Mouse (Mus musculus) urinary bladder, adult 2 months (tissue): ENCODE measurements around the gene Trip11. TPM values are rescaled to one million over a fixed set of nuclear protein-coding genes. Genes with fewer than 3 reads are reported as not detected.
"Not testable (repeated sequence)": the region's sequence is repeated elsewhere in the genome, so short reads cannot be mapped to it uniquely, and the experiment has no call there.

Experiments used
- DNase-seq: peaks from one replicate; pipeline ENCODE4 v3.0.0; 2022; ENCODE audit warnings: low spot score
- polyA plus RNA-seq: library from polyadenylated mRNA; depleted of rRNA; stranded (reverse); fragments of >200 nt; gene quantifications from 2 replicates; pipeline ENCODE4 v1.2.3, GENCODE M21; 2012; rRNA removed

Trip11 gene
- polyA plus RNA-seq = 12.0 and 13.7 TPM in 2 replicates

DNA sequence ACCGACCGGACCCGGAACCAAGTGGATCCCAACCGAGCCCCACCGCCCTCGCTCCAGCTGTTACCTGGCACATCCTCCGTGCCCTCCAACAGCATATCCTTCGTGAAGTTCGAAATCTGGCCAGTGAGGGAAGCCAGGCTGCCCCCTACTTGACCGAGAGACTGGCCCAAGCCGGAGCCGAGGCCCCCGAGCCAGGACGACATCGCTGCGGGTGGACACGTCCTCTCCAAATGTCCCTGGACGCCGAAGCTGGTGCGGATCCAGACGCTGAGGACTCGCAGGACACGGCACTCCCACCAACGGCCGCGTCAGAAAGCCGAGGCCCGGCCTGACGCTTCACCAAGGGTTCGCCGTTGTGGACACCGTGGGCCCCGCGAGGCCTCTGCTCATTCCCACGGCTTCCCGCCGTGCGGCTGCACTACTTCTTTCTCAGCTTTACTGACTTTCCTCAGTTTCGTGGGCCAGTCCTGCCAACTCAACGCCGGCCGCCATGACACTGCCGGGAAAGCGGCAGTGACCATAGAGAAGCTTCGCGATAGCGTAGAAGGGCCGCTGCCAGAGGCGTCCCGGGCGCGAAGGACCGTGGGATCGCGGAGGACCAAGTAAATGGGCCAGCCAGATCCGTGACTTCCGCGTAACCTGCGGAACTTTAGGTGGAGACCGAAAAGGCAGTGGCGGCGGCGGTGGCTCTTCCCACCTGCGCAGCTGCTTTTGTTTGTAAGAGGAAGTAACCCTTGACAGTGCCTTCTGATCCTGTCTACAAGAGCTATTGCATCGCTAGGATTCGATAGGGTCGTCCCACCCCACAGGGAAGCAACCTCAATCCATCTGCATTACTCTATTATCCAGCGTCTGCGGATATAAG, at the start of gene Trip11:
Gene Trip11 (minus strand): TSS at position 642 of the 865 bp plus-strand sequence.
- DNase-seq = peak; percentile 85

DNA sequence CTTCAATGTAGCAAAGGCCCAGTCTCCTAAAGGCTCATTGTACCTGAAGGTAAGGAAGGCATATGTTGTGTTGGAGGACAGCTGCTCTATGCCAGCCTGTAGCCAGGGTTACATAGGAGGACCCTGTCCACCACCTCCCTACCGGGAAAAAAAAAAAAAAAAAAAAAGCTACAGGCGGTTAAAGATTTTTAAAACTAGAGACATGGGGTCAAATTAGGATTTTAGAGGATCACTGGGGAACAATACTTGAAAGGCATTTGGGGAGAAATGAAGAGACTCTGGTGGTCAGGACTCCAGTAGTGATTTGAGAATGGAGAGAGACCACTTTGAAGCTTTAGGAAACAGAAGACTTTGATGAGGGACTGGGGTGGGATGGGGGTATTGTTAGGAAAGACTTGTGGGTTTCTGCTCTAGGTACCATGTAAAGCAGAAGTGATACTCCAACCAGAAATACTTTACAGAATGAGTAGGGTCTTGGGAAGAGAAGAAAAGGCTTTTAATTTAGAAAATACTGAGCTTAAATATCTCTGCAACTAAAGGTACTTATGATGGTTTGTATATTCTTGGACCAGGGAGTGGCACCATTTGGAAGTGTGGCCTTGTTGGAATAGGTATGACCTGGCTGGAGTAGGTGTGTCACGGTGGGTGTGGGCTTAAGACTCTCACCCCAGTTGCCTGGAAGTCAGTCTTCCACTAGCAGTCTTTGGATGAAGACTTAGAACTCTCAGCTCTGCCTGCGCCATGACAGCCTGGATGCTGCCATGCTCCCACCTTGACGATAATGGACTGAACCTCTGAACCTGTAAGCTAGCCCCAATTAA, 46.1 kb upstream of the Trip11 start:
- not testable (repeated sequence) for DNase-seq

DNA sequence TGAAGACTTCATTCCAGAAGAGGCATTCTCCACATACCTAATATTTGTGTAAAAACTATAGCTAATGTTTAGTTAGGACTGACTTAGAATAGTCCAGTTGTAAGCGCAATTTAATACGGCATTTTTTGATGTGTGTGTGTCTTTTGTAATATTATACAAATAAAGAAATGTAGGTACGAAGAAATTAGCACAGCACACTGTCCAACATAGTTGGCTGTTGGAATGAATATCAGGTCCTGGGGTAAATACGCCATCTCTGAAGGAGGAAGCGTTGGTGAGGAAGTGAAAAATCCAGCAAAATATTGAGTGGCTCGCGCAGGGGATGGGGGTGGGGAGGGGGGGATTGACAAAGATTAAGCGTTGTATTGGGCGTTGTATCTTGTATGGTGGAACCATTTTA, 45.5 kb upstream of the Trip11 start:
- DNase-seq = no peak

DNA sequence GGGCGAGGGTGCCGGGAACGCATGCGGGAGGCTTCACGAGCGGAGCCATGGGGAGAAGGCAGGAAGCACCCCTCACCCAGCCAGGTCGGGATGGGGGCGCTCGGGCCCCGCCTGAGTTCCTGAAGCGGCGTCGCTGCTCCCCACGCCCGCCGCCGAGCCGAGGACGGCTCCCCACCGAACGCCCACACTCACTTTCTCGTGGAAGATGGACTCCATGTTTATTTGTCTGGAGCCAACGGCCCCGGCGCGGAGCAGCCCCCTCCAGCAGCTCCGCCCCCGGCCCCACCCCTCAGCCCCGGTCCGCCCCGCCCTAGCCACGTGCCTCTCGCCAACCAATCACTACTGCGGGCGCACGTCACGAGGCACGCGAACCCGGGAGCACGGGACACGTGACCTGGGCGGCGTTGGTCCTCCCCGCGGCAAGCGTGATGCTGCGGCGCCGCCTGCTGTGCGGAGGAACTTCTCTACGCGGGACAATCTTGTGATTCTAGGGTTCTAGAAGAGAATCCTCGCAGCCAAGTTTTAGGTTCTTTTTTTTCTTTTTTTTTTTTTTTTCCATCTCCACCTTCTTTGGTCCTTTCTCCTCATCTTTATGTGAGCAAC, 45.0 kb upstream of the Trip11 start, which contains the start of gene Atxn3:
Gene Atxn3 (minus strand): TSS at position 305 of the 603 bp plus-strand sequence.
- peak; percentile 98 for DNase-seq

DNA sequence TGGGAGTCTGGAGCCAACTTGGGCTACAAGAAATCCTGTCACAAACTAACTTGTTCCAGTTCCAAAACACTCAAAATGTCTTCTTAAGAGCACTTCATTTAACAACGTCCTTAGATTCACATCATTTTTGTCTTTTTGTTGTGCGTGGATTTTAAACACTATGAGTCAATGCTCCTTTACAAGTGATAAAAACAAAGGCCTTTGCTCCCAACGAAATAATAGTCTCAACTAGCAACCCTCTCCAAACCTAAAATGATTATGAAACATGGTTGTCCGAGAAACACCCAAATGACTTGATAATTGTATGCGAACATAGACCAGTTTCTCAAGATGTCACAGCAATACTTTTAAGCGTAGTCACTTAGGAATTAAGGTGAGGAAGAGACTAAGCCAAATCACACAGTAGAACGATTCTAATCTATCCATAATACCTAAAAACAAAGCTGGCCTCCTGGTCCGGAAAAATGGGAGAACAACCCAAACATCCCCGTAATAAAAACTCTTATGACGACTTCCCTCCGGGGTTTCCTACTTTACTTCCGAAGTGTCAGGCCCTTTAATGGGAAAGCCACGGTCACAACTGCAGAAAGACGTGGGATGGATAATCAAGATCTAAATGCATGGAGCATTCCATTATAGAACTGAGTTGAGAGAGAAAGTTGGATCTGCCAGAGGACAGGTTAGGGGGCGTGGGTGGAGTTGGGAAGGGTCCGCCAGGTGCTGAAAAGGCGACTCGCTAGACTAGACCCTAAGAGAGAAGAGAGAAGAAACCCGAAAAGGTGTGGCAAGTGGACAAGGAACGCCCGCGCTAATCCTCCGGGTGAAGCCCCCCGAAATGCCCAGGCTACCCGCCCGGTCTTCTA, 44.2 kb upstream of the Trip11 start:
- no peak for DNase-seq

DNA sequence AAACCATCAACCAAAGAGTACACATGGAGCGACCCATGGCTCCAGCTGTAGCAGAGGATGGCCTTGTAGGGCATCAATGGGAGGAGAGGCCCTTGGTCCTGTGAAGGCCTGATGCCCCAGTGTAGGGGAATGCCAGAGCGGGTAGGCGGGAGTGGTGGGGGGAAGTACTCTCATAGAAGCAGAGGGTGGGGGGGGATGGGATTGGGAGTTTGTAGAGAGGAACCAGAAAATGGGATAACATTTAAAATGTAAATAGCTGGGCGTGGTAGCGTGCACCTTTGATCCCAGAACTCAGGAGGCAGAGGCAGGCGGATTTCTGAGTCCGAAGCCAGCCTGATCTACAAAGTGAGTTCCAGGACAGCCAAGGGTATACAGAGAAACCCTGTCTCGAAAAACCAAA, 42.8 kb upstream of the Trip11 start:
- DNase-seq = not testable (repeated sequence)

DNA sequence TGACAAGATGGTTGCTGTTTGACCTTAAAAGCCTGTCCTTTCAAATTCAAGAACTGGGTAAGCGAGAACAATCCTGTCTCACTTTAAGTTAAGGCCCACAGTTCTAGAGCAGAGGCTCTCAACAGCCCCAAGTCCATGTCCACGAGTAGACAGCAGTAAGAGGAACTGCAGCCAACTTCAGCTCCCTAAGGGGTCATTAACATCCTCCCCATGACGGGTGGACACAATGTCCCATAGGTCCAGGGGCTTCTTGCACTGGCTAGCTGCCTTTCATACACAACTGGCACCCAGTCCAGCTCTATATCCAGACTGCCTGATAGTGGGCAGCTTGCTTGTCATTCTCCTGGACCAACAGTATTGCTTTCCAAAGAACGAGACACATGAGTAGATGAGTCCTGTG, 35.7 kb upstream of the Trip11 start:
- no peak for DNase-seq

DNA sequence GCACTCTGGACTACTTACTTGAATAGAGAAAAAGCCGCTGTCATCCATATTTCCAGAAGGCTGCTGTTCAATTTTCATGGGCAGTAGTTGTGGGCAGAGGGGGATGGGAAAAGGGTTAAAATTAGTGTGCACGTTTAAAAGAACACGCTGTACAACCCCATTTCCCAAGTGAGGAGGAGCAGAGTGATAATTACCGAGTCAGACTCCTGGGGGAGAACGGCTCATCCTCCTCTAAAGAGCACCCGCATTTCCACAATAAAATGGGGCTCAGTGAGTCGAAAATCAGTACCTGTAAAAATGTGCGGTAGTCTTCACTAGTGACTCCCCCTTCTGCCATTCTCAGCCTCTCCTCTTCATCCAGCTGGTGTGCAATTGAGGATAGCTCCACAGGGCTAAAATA, 34.9 kb upstream of the Trip11 start:
- DNase-seq = no peak

DNA sequence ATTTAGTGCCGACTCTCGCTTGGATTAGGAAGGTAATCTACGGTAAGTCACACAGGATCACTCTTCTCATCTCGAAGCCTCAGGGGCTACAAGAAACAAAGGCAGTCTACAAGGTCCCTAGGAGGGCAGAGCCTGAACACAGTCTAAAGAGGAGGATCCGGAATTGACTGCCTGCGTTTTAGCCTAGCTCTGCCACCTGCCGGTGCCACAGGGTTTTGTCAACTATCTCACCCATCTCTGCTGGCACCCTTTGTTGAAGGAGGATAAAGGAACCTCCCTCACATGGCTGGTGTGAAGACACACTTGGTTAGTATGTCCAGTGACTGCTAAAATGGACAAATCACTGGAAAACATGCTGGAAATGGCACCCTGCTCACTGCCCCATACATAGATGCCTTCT, 24.5 kb upstream of the Trip11 start:
- no peak for DNase-seq

DNA sequence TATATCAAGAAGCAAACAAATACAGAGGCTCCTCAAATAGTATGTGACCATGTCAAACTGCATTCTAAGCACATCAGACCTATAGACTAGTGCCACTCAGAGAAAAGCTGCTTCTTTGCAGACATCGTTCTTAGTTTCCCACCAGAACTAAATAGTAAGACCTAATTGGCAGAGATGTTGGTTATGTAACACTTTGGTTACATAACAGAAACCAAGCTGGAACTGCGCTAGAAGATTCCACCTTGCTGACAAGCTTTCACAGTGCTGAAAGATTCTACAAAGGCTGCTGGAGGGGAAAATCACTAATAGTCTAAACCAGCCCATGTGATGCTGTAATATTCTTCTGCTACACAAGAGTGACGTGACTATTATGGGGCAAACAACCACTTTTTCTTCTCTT, 22.2 kb upstream of the Trip11 start:
- no peak for DNase-seq

DNA sequence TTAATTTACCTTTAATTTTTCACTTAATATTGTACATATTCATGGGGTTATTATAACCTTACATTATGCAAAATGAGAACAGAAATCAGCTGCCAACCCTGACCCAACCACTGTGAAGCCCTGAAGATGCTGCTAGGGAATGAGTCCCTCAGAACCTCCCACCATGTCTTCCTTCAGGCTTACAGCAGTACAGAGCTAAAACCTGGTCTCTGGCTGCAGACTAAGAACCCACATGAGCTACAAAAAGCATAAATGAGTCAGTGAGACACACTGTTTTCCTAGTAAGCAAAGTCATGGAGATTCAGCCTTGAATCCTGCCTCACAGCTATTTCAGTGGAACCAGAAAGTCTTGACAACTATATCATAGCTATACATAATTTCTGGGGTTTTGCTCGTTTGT, 15.4 kb upstream of the Trip11 start:
- DNase-seq = no peak

DNA sequence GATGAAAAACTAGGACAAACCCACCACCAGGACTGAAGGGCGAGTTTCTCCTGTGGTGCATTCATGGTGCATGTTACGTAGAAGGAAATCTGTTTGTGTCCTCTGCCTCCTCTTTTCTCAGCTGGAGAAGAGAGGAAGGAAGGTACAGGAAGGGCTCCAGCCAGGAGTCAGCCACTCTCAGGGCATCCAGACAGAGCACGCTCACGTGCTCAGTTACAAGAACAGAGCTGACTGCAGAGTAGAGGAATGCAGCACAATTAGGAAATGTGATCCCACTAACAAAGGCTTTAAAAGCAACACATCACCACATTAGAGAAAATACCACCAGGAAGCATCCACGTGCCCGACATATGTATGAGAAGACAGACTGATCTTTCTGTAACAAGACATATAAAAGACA, 9.2 kb upstream of the Trip11 start:
- no peak for DNase-seq

DNA sequence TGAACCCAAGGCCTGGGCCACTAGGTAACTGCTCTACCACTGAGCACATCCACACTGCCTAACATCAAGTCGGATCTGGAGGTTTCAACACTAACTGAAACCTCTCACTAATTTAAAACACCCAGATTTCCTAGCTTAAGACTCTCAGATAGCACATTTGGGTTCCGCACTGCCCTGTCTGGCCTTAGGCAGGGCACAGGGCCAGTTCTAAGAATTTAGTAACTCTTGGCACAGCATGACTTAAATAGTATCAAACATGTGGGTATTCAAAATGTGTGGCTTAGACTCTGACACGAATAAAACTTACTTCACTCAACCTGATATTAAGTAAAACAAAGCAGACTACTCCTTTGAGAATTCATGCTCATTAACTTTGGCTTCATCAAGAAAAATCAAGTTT, 6.8 kb upstream of the Trip11 start:
- DNase-seq = no peak

DNA sequence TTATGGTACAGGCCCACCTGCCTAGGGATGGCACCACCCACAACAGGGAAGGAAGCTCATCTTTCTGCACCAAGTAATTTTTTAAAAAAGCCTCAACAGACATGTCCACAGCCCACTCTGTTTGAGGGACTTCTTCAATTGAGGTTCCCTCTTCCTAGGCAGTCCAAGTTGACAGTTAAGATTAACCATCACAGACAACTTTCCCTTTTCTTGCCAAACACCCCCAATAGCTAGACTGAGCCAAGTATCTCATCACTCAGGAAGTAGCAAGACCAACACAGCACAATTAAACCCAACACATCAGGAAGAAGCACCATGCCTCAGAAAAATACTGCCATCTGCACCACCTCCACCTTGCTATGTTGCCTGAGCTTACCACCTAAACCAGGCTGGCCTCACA, 4.1 kb upstream of the Trip11 start:
- no peak for DNase-seq

DNA sequence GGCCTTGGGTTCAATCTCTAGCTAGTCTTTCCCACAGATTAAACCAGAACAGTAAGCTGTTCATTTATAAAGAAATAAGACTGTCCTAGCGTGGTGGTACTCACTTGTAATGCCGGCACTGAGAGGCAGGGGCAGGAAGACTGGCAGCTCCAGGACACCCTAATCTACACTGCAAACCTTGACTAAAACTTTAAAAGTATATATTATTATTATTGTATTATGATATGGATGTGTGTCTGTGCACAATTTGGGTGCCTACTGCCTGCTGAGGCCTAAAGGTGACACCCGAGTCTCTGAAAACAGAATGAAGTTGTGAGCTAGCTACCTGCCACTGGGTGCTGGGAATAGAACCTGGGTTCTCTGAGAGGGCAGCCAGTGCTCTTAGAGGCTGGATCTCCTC, 1.7 kb downstream of the Trip11 start:
- no peak for DNase-seq

DNA sequence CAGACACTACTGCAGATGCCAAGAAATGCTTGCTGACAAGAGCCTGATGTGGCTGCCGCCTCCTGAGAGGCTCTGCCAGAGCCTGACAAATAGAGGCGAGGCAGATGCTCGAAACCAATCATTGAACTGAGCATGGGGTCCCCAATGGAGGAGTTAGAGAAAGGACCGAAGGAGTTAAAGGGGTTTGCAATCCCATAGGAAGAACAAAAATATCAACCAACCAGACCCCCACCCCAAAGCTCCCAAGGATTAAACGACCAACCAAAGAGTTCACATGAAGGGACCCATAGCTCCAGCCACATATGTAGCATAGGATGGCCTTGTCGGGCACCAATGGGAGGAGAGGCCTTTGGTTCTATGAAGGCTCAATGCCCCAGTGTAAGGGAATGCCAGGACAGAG, 2.7 kb downstream of the Trip11 start:
- no peak for DNase-seq

DNA sequence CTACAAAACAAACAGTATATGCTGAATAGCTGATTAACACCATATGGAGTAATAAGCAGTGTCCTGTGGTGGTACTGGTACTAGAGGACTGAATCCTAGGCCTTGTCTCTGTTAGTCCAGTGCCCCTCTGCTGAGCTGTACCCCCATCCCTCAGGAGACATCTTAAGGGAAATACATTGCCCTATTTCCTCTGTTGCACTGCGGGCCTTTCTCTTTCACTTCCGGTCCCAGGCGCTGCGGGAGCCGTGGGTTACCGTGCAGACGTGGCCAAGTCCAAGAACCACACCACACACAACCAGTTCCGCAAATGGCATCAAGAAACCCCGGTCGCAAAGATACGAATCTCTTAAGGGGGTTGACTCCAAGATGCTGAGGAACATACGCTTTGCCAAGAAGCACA, 7.2 kb downstream of the Trip11 start:
- no peak for DNase-seq

DNA sequence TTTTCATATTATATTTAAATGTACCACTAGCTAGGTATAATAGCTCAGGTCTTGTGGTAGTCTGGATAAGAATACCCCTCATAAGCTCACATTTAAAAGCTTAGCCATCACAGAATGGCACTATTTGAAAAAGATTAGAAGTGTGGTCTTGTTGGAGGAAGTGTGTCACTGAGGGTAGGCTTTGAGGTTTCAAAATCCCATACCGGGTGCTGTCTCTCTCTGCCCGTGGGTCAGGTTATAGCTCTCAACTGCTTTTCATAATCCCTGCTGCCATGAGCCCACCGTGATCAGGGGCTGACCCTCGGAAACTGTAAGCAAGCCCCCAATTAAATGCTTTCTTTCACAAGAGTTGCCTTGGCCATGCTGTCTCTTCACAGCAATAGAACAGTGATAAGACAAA, 8.2 kb downstream of the Trip11 start:
- DNase-seq = no peak

DNA sequence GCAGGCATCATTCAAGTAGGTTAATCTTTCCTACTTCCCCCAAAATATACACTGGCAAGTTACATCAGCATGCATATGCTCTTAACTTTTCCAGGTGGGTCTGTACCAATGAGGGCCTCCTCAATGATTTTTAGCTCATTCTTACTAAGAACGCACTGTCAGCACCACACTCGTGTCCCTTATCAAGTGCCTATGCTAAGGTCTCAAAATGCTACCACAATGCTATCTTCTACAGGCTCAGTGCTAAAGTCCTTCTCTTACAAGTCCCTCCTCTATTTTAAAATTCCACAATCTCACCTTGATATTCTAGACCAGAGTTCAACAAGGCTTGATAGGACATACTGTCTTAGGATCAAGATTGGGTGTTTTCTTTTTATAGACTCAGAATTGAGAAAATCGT, 8.9 kb downstream of the Trip11 start:
- no peak for DNase-seq

DNA sequence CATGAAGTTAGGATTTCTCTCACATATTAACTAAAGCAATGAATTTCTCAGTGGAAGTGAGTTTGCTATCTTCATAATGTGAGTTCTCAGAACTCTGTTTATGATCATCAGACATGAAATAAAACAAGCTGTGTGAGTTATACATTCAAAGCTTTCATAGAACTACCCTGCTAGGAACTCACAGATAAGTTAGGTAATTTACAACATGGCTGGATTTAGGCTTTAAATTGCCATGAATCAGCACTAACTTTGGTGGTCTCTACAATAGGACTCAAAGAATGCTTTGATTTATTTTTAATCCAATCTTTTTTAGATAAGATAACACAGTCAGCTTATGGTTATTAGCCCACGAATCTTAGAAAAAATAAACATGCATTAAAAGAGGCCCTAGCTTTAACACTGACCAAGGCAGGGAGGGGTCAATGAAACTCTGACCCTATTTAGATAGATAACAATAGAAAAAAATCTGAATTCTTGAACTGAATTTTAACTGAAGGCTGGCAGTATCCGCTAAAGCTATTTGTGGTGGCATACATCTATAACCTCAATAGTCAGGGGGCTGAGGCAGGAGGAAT, 13.3 kb downstream of the Trip11 start:
- no peak for DNase-seq

DNA sequence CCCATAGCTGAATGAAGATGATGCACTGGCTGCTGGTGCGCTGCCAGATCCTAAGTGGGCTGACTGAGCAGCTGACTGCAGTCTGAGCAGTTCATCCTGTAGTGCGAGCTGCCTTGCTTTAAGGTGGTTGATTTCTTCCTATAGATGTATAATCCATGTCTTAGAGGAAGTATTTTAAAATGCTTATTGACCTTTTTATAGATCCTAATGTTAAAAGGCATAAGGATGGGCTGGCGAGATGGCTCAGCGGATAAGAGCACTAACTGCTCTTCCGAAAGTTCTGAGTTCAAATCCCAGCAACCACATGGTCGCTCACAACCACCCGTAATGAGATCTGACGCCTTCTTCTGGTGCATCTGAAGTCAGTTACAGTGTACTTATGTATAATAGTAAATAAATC, 14.1 kb downstream of the Trip11 start:
- no peak for DNase-seq
